Mouse (Mus musculus): ENCODE results near the gene Ints3.

GRCm38 (mm10) chr3:90429576-90429975, 3.8 kb downstream of the Ints3 start:
- TF ChIP-seq POLR2A (IDR thresholded peaks at IDR 0.05; ENCODE audit: borderline replicate concordance, low read depth, low read length) (no peak), CTCF (IDR thresholded peaks at IDR 0.05; ENCODE audit: low read depth, low read length) (no peak)
